Mouse (Mus musculus) forebrain, embryonic 15.5 days (tissue): Measurements from ENCODE around the gene Sdk2. TPM values are rescaled to one million over a fixed set of nuclear protein-coding genes. Genes with fewer than 3 reads are reported as not detected.

Experiments used
- ATAC-seq: fragments of 200-750 bp; cut with Nextera tagmentation; replicated peaks from 2 replicates; pipeline ENCODE4 v1.8.0; 2017; ENCODE audit warnings: mild to moderate bottlenecking, moderate TSS enrichment, moderate library complexity
- H3K27ac ChIP-seq: fragments of 300-500 bp; sonication (generic); replicated peaks from 2 replicates; pipeline ENCODE4 v1.5.1; 2015; ENCODE audit warnings: mild to moderate bottlenecking, inconsistent platforms
- H3K27me3 ChIP-seq: fragments of 300-500 bp; sonication (generic); 2 replicates; pipeline ENCODE4 v1.6.1; 2015; ENCODE audit warnings: inconsistent platforms
- H3K36me3 ChIP-seq: fragments of 300-500 bp; sonication (generic); 2 replicates; pipeline ENCODE4 v1.6.1; 2015; ENCODE audit warnings: mild to moderate bottlenecking, inconsistent platforms
- H3K4me1 ChIP-seq: fragments of 300-500 bp; sonication (generic); 2 replicates; pipeline ENCODE4 v1.6.1; 2015; ENCODE audit warnings: inconsistent platforms
- H3K4me2 ChIP-seq: fragments of 300-500 bp; sonication (generic); replicated peaks from 2 replicates; pipeline ENCODE4 v1.6.1; 2015; ENCODE audit warnings: mild to moderate bottlenecking, inconsistent platforms
- H3K4me3 ChIP-seq: fragments of 300-500 bp; sonication (generic); 2 replicates; pipeline ENCODE4 v1.5.1; 2015; ENCODE audit warnings: mild to moderate bottlenecking, inconsistent platforms
- H3K9ac ChIP-seq: fragments of 300-500 bp; sonication (generic); replicated peaks from 2 replicates; pipeline ENCODE4 v1.6.1; 2015; ENCODE audit warnings: mild to moderate bottlenecking, inconsistent platforms
- H3K9me3 ChIP-seq: fragments of 300-500 bp; sonication (generic); 2 replicates; pipeline ENCODE4 v1.6.1; 2016; ENCODE audit warnings: inconsistent platforms
- WGBS: fragments of 180-500 bp; shearing (Covaris S2); methylation state at CpG from one replicate; pipeline ENCODE4 v1.1.7; 2015; ENCODE audit warnings: mixed read lengths; 5-methylcytosine and 5-hydroxymethylcytosine counted together
- polyA plus RNA-seq: library from polyadenylated mRNA; unstranded; fragments of >200 nt; fragmentation: Nextera tagmentation; extraction: Ambion mirVana; gene quantifications from 2 replicates; pipeline ENCODE4 v1.2.1, GENCODE M21; 2015

Sdk2 gene
- polyA plus RNA-seq, 1 experiment from 2014 or later: 2.3 TPM

- 29% methylated on average over 5 of the region's 5 CpGs for WGBS
- H3K4me1 ChIP-seq: peaks cover 45% of the 10 kb centered on the region
- no peak overlapping the region for H3K4me3 ChIP-seq
- H3K9ac ChIP-seq: no peak overlapping the region
- no peak overlapping the region for H3K4me2 ChIP-seq
- no peak for ATAC-seq
- H3K9me3 ChIP-seq: no peaks in the 10 kb centered on the region
- no peaks in the 10 kb centered on the region for H3K36me3 ChIP-seq
- peaks cover 3% of the 10 kb centered on the region; the same call in 1 of the 2 replicates for H3K27me3 ChIP-seq
- no peak overlapping the region for H3K27ac ChIP-seq
Measured at GRCm38 (mm10) chr11:113985826-113986416, 80.9 kb downstream of the Sdk2 start.

- H3K27ac ChIP-seq: peak overlapping the region; percentile 84
- no peaks in the 10 kb centered on the region for H3K36me3 ChIP-seq
- H3K27me3 ChIP-seq: no peaks in the 10 kb centered on the region
- H3K4me3 ChIP-seq: no peak overlapping the region
- 0 out of 2 replicates have a peak overlapping the region, but pooled peaks have one; percentile 9 for H3K9ac ChIP-seq
- H3K4me2 ChIP-seq: 0 out of 2 replicates have a peak overlapping the region, but pooled peaks have one; percentile 13
- peak; percentile 83 for ATAC-seq
- H3K4me1 ChIP-seq: peaks cover 35% of the 10 kb centered on the region
- WGBS: 3% methylated on average over 7 of the region's 7 CpGs
- H3K9me3 ChIP-seq: no peaks in the 10 kb centered on the region
Measured at GRCm38 (mm10) chr11:113981732-113982503, 84.9 kb downstream of the Sdk2 start.

DNA sequence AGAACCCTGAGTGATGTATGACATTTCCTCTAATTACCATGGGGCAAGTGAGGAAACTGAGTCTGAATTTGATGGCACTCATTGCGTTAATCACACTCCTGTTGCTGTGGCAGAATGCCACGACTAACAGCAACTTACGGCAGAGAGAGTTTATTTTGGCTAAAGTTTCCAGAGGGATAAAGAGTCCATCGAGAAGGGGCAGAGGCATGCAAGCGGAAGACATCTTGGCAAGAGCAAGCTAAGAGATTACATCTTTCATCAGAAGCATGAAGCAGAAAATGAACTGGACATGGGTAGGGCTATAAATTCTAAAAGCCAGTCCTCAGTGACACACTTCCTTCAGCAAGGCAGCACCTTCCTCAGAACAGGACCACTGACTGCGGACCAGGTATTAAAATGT, 85.8 kb downstream of the Sdk2 start:
- no peaks in the 10 kb centered on the region for H3K27me3 ChIP-seq
- H3K36me3 ChIP-seq: no peaks in the 10 kb centered on the region
- no peak overlapping the region for H3K9ac ChIP-seq
- ATAC-seq: no peak
- WGBS: 35% methylated on average over 6 of the region's 6 CpGs
- H3K27ac ChIP-seq: peak overlapping the region; percentile 84
- no peak overlapping the region for H3K4me3 ChIP-seq
- peaks cover 32% of the 10 kb centered on the region for H3K4me1 ChIP-seq
- H3K9me3 ChIP-seq: no peaks in the 10 kb centered on the region
- H3K4me2 ChIP-seq: no peak overlapping the region

- no peak overlapping the region for H3K9ac ChIP-seq
- no peaks in the 10 kb centered on the region for H3K27me3 ChIP-seq
- H3K4me2 ChIP-seq: no peak overlapping the region
- whole genome bisulfite sequencing: 98% methylated on average over 12 of the region's 12 CpGs
- no peak for ATAC-seq
- no peak overlapping the region for H3K4me3 ChIP-seq
- H3K9me3 ChIP-seq: no peaks in the 10 kb centered on the region
- H3K4me1 ChIP-seq: peaks cover 35% of the 10 kb centered on the region
- H3K36me3 ChIP-seq: no peaks in the 10 kb centered on the region
- H3K27ac ChIP-seq: no peak overlapping the region
Measured at GRCm38 (mm10) chr11:113978318-113978717, 88.5 kb downstream of the Sdk2 start.

GRCm38 (mm10) chr11:113975667-113975970, 91.2 kb downstream of the Sdk2 start:
- H3K4me2 ChIP-seq: no peak overlapping the region
- no peak overlapping the region for H3K9ac ChIP-seq
- no peaks in the 10 kb centered on the region for H3K36me3 ChIP-seq
- no peaks in the 10 kb centered on the region for H3K27me3 ChIP-seq
- WGBS: 50% methylated on average over 3 of the region's 3 CpGs
- H3K4me3 ChIP-seq: no peak overlapping the region
- no peaks in the 10 kb centered on the region for H3K9me3 ChIP-seq
- H3K4me1 ChIP-seq: peaks cover 31% of the 10 kb centered on the region
- H3K27ac ChIP-seq: no peak overlapping the region
- ATAC-seq: no peak

GRCm38 (mm10) chr11:113974876-113975666, 91.8 kb downstream of the Sdk2 start:
- Histone ChIP-seq H3K4me1 (peaks cover 31% of the 10 kb centered on the region), H3K36me3 (no peaks in the 10 kb centered on the region), H3K27me3 (no peaks in the 10 kb centered on the region), H3K4me3 (no peak overlapping the region), H3K27ac (no peak overlapping the region), H3K9ac (no peak overlapping the region), H3K4me2 (no peak overlapping the region), H3K9me3 (no peaks in the 10 kb centered on the region)
- no peak for ATAC-seq
- 19% methylated on average over 16 of the region's 16 CpGs for WGBS

DNA sequence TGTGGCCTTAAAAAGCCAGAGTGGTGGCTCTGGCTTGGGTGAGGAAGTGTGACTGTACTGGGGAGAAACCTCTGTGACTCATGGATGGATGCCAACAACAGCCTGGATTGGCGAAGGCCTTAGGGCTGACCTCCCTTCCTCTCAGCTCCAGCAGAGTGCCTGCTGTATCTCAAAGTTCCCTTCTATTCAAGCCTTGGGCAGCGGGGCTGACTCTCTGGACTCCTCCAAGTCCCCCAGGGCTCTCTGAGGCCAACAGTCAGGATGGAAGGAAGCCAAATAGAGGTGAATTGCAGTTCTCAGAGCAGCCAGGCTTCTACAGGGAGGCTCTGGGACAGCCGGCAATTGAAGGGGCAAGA, 94.4 kb downstream of the Sdk2 start:
- Histone ChIP-seq H3K27me3 (no peaks in the 10 kb centered on the region), H3K36me3 (no peaks in the 10 kb centered on the region), H3K27ac (peak overlapping the region; percentile 57; the same call in 1 of the 2 replicates), H3K4me3 (no peak overlapping the region), H3K4me2 (no peak overlapping the region), H3K9me3 (0 out of 2 replicates have a peak, but pooled peaks cover 3% of the 10 kb centered on the region), H3K9ac (no peak overlapping the region), H3K4me1 (peaks cover 31% of the 10 kb centered on the region)
- ATAC-seq: no peak
- WGBS: 60% methylated on average over 3 of the region's 3 CpGs

- Histone ChIP-seq H3K27me3 (no peaks in the 10 kb centered on the region), H3K27ac (peak overlapping the region; percentile 57), H3K4me2 (no peak overlapping the region), H3K9ac (no peak overlapping the region), H3K36me3 (no peaks in the 10 kb centered on the region), H3K4me3 (no peak overlapping the region), H3K9me3 (peaks cover 9% of the 10 kb centered on the region; the same call in 1 of the 2 replicates), H3K4me1 (peaks cover 31% of the 10 kb centered on the region)
- 35% methylated on average over 19 of the region's 19 CpGs for WGBS
- peak; percentile 91 for ATAC-seq
Measured at GRCm38 (mm10) chr11:113971609-113972516, 95.0 kb downstream of the Sdk2 start.

DNA sequence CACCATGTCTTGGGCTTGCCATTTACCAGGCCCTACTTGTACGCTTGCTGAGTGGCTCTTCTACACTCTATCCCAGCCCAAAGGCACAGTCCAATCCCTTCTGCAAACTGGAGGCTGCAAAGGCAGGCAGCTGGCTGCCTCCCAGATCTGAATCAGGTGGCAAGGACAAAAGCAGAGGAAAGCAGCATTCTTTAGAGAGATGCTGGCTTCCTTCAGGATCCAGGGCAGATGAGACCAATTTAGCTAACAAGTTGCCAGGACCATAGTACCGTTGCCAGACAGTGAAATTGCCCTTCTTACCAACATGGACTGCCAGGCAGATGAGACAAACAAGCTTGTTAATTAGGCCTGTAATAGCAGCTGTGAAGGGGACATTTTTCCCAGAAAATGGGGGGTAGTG, 96.8 kb downstream of the Sdk2 start:
- Histone ChIP-seq H3K4me2 (no peak overlapping the region), H3K4me3 (no peak overlapping the region), H3K4me1 (peaks cover 27% of the 10 kb centered on the region), H3K9me3 (peaks cover 22% of the 10 kb centered on the region; the same call in 1 of the 2 replicates), H3K27me3 (no peaks in the 10 kb centered on the region), H3K27ac (no peak overlapping the region), H3K9ac (no peak overlapping the region), H3K36me3 (no peaks in the 10 kb centered on the region)
- 43% methylated on average over 2 of the region's 2 CpGs for WGBS
- ATAC-seq: no peak

DNA sequence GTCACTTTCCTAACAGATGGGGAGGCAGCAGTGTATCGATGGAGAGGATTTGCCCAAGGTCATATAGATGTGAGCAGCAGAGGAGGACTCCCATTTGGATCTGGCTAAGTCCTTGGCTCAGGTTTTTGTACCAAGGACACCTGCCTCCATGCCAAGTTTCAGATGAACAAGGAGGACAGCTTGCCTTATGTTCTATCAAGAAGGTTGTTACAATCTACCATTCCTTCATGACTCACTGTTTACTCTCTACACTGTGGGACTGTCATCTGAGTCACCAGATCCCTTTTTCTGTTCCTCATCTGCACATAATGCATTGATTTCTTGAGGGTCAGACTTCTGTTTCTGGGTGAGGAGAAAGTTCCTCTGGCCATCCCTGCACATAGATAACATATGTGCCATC, 101.6 kb downstream of the Sdk2 start:
- Histone ChIP-seq H3K27me3 (no peaks in the 10 kb centered on the region), H3K4me3 (no peak overlapping the region), H3K4me2 (no peak overlapping the region), H3K4me1 (no peaks in the 10 kb centered on the region; the same call in 1 of the 2 replicates), H3K9me3 (peaks cover 22% of the 10 kb centered on the region; the same call in 1 of the 2 replicates), H3K27ac (no peak overlapping the region), H3K9ac (no peak overlapping the region), H3K36me3 (no peaks in the 10 kb centered on the region)
- 72% methylated on average over 1 of the region's 1 CpGs for WGBS
- ATAC-seq: no peak

DNA sequence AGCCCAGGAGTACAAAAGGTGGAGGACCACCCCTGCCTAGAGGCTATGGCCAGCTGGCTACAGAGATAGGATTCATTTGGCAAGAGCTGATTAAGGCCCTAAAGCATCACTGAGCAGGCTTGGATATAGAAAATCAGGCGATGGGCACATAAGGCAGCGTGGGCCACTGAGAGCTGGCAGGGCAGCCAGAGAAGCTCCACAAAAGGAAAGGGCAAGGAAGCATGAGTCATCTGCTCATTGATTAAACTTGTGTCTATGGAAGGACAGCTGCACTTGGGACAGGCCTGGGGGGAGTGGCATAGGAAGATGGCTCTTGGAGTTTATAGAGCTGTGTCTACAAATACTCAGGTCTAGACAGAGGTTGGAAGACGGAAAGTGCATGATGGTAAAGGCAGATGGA, 104.1 kb downstream of the Sdk2 start:
- 93% methylated on average over 3 of the region's 3 CpGs for WGBS
- Histone ChIP-seq H3K4me1 (no peaks in the 10 kb centered on the region), H3K27ac (no peak overlapping the region), H3K36me3 (no peaks in the 10 kb centered on the region), H3K9me3 (peaks cover 21% of the 10 kb centered on the region; the same call in 1 of the 2 replicates), H3K27me3 (no peaks in the 10 kb centered on the region), H3K4me2 (no peak overlapping the region), H3K4me3 (no peak overlapping the region), H3K9ac (no peak overlapping the region)
- ATAC-seq: no peak
